Mouse (Mus musculus) CH12.LX (cell line): ENCODE measurements around the gene Stx1a. TPM values are rescaled to one million over a fixed set of nuclear protein-coding genes. Genes with fewer than 3 reads are reported as not detected.

Source experiments
- DNase-seq: peaks from one replicate; pipeline ENCODE4 v3.0.0-alpha.2; 2013; ENCODE audit errors: extremely low read depth
- H3K27ac ChIP-seq: 2 replicates; pipeline ENCODE4 v1.5.1; 2012; ENCODE audit warnings: low read depth, mild to moderate bottlenecking, control low read depth, moderate library complexity; ENCODE audit not compliant: insufficient read depth
- H3K27me3 ChIP-seq: replicated peaks from 2 replicates; pipeline ENCODE3; 2012; ENCODE audit warnings: inconsistent platforms
- H3K36me3 ChIP-seq, 2 experiments: replicated peaks in 1 of 2; 2 replicates each; pipeline versions ENCODE3 to v1.6.1; 2012; ENCODE audit warnings: inconsistent platforms in 1 of 2, low read length in 1 of 2, mild to moderate bottlenecking in 1 of 2, mixed read lengths in 1 of 2, moderate library complexity in 1 of 2; ENCODE audit not compliant: control insufficient read depth in 1 of 2, insufficient read depth in 1 of 2
- H3K4me1 ChIP-seq, 2 experiments: 2 replicates each; pipeline ENCODE4 v1.6.1; 2012; ENCODE audit warnings: inconsistent platforms in 1 of 2, moderate library complexity in 1 of 2; ENCODE audit not compliant: insufficient read depth in 2 of 2, control insufficient read depth in 1 of 2
- H3K4me2 ChIP-seq: 2 replicates; pipeline ENCODE4 v1.6.1; 2012; ENCODE audit warnings: low read depth, mild to moderate bottlenecking, control low read depth; ENCODE audit not compliant: poor library complexity, insufficient read depth, severe bottlenecking
- H3K4me3 ChIP-seq, 3 experiments: fragments of 150-350 bp in 1 of 3; sonication (generic) in 1 of 3; replicated peaks in 1 of 3; 2 replicates each; pipeline versions ENCODE3 to v1.5.1; 2011 to 2012; ENCODE audit warnings: low read depth in 2 of 3, low read length in 2 of 3, mild to moderate bottlenecking in 2 of 3, moderate library complexity in 2 of 3, control low read depth in 1 of 3, improper control_type of control experiment in 1 of 3, inconsistent platforms in 1 of 3, mixed read lengths in 1 of 3; ENCODE audit not compliant: poor library complexity in 1 of 3
- H3K79me2 ChIP-seq: replicated peaks from 2 replicates; pipeline ENCODE4 v1.6.1; 2012; ENCODE audit warnings: mild to moderate bottlenecking, moderate library complexity; ENCODE audit not compliant: control insufficient read depth, poor library complexity, insufficient read depth, severe bottlenecking; ENCODE audit errors: extremely low read depth
- H3K9ac ChIP-seq: 2 replicates; pipeline ENCODE4 v1.6.1; 2012; ENCODE audit warnings: low read depth, mild to moderate bottlenecking, control low read depth, moderate library complexity; ENCODE audit not compliant: insufficient read depth
- H3K9me3 ChIP-seq: replicated peaks from 2 replicates; pipeline ENCODE3; 2012; ENCODE audit warnings: low read length, inconsistent platforms, mixed read lengths
- BHLHE40 ChIP-seq: IDR thresholded peaks from 2 replicates; pipeline ENCODE4 v1.6.1; 2011; ENCODE audit warnings: mild to moderate bottlenecking, low read depth, low read length, improper control_type of control experiment
- CHD1 ChIP-seq: IDR thresholded peaks from 2 replicates; pipeline ENCODE4 v1.6.1; 2012; ENCODE audit warnings: low read depth, low read length, improper control_type of control experiment, inconsistent platforms
- CHD2 ChIP-seq: IDR thresholded peaks from 2 replicates; pipeline ENCODE4 v1.6.1; 2011; ENCODE audit warnings: low read length, improper control_type of control experiment
- ELF1 ChIP-seq: IDR thresholded peaks from 2 replicates; pipeline ENCODE4 v1.6.1; 2014; ENCODE audit warnings: low read depth, mild to moderate bottlenecking, inconsistent platforms, low read length, improper control_type of control experiment
- EP300 ChIP-seq: IDR thresholded peaks from 2 replicates; pipeline ENCODE4 v1.6.1; 2011; ENCODE audit warnings: low read length, improper control_type of control experiment
- GABPA ChIP-seq: IDR thresholded peaks from 2 replicates; pipeline ENCODE4 v1.6.1; 2012; ENCODE audit warnings: low read depth, low read length, improper control_type of control experiment, inconsistent platforms; ENCODE audit not compliant: insufficient replicate concordance
- IRF4 ChIP-seq: IDR thresholded peaks from 2 replicates; pipeline ENCODE4 v1.6.1; 2014; ENCODE audit warnings: low read depth, mild to moderate bottlenecking, inconsistent platforms, low read length, improper control_type of control experiment
- KAT2A ChIP-seq: IDR thresholded peaks from 2 replicates; pipeline ENCODE4 v1.6.1; 2012; ENCODE audit warnings: low read length, improper control_type of control experiment, inconsistent platforms; ENCODE audit not compliant: insufficient replicate concordance
- MAX ChIP-seq: IDR thresholded peaks from 2 replicates; pipeline ENCODE4 v1.6.1; 2011; ENCODE audit warnings: low read length, improper control_type of control experiment
- MEF2A ChIP-seq: IDR thresholded peaks from 2 replicates; pipeline ENCODE4 v1.6.1; 2014; ENCODE audit warnings: low read depth, mild to moderate bottlenecking, inconsistent platforms, low read length, improper control_type of control experiment, borderline replicate concordance
- MXI1 ChIP-seq: IDR thresholded peaks from 2 replicates; pipeline ENCODE4 v1.6.1; 2011; ENCODE audit warnings: mild to moderate bottlenecking, low read depth, low read length, improper control_type of control experiment
- MYC ChIP-seq: IDR thresholded peaks from 2 replicates; pipeline ENCODE4 v1.6.1; 2011; ENCODE audit warnings: low read depth, mild to moderate bottlenecking, improper control_type of control experiment, low read length
- NELFE ChIP-seq: IDR thresholded peaks from 2 replicates; pipeline ENCODE4 v1.6.1; 2011; ENCODE audit warnings: low read depth, low read length, improper control_type of control experiment
- NRF1 ChIP-seq: IDR thresholded peaks from 2 replicates; pipeline ENCODE4 v1.6.1; 2014; ENCODE audit warnings: low read depth, mild to moderate bottlenecking, inconsistent platforms, low read length, improper control_type of control experiment, moderate library complexity
- POLR2AphosphoS2 ChIP-seq: IDR thresholded peaks from 2 replicates; pipeline ENCODE4 v1.6.1; 2011; ENCODE audit warnings: low read depth, low read length, improper control_type of control experiment
- RAD21 ChIP-seq: IDR thresholded peaks from 2 replicates; pipeline ENCODE4 v1.6.1; 2011; ENCODE audit warnings: low read depth, mild to moderate bottlenecking, low read length, improper control_type of control experiment, moderate library complexity
- RCOR1 ChIP-seq: conservative IDR thresholded peaks from 2 replicates; pipeline ENCODE4 v1.6.1; 2012; ENCODE audit warnings: low read depth, mild to moderate bottlenecking, inconsistent platforms, low read length, improper control_type of control experiment
- SIN3A ChIP-seq: IDR thresholded peaks from 2 replicates; pipeline ENCODE4 v1.6.1; 2012; ENCODE audit warnings: low read length, improper control_type of control experiment, inconsistent platforms
- USF2 ChIP-seq: conservative IDR thresholded peaks from 2 replicates; pipeline ENCODE4 v1.6.1; 2011; ENCODE audit warnings: low read depth, low read length, improper control_type of control experiment
- ZC3H11A ChIP-seq: IDR thresholded peaks from 2 replicates; pipeline ENCODE4 v1.6.1; 2012; ENCODE audit warnings: low read depth, mild to moderate bottlenecking, inconsistent platforms, low read length, improper control_type of control experiment
- ZMIZ1 ChIP-seq: IDR thresholded peaks from 2 replicates; pipeline ENCODE4 v1.6.1; 2012; ENCODE audit warnings: low read depth, mild to moderate bottlenecking, inconsistent platforms, low read length, improper control_type of control experiment
- dilution Hi-C: fragments of 300-500 bp; cut with MboI; formaldehyde crosslinking; loops from 2 replicates; pipeline ENCODE4 v1.14.3; 2020; ENCODE audit warnings: low sequenced_read_pairs; ENCODE audit not compliant: extremely low pct_unique_long_range_greater_than_20kb, extremely low pct_ligation_motif_present
- in situ Hi-C: fragments of 300-500 bp; cut with MboI; formaldehyde crosslinking; loops from 3 replicates; pipeline ENCODE4 v1.14.3; 2019; ENCODE audit warnings: low sequenced_read_pairs, low pct_ligation_motif_present, low pct_unique_long_range_greater_than_20kb, mixed read lengths
- polyA plus RNA-seq: library from polyadenylated mRNA; unstranded; fragments of >175 nt; gene quantifications from 2 replicates; pipeline ENCODE4 v1.2.1, GENCODE M21; 2012; ENCODE audit warnings: low read depth; ENCODE audit not compliant: insufficient read length
- total RNA-seq, 2 experiments: library from RNA; depleted of rRNA; stranded (reverse); fragments of 300-350 nt in 1 of 2; fragments of >200 nt in 1 of 2; gene quantifications; 2 replicates each; pipeline ENCODE4 v1.2.3; 2012 to 2014

The Stx1a gene
- total and polyA plus RNA-seq, 3 experiments, result 1.1 to 3.0 (median 2.0) TPM

DNA sequence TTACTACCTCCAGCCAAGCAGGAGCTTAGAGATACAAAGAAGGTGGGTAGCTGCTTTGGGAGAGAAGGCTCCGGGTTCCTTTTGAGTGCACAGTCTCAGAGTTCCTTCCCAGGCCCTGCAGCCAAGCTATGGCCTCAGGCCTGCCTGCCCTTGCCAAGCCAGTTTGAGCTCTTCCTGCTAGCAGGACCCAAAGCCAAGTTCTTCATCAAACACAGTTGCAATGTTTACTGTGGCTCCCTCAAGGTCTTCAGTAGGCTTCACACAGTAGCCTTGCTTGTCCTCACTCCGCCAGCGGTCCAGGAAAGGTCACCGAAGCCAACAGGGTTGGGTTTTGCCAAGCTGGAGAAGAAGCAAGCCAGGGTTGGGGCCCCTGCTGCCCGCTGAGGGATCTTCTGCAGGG lies 30.7 kb upstream of the Stx1a start:
- no peak for DNase-seq
- no peak overlapping the region for H3K27ac ChIP-seq
- no peak overlapping the region for H3K4me2 ChIP-seq
- no peaks in the 10 kb centered on the region for H3K9me3 ChIP-seq
- H3K36me3 ChIP-seq, result no peaks in the 10 kb centered on the region
- dilution Hi-C loops, result no loop called here
- no peak for TF ChIP-seq POLR2AphosphoS2
- TF ChIP-seq MYC, result no peak
- TF ChIP-seq ZMIZ1, result no peak
- TF ChIP-seq GABPA, result no peak
- TF ChIP-seq KAT2A, result no peak
- TF ChIP-seq ELF1, result no peak
- no peak overlapping the region for H3K9ac ChIP-seq
- H3K4me3 ChIP-seq, result no peak overlapping the region
- in situ Hi-C loops, result no loop called here
- 0 out of 4 replicates have a peak, but pooled peaks cover 0 to 3% of the 10 kb centered on the region in 2 experiments for H3K4me1 ChIP-seq
- peaks cover 74% of the 10 kb centered on the region for H3K27me3 ChIP-seq
- no peaks in the 10 kb centered on the region for H3K79me2 ChIP-seq

DNA sequence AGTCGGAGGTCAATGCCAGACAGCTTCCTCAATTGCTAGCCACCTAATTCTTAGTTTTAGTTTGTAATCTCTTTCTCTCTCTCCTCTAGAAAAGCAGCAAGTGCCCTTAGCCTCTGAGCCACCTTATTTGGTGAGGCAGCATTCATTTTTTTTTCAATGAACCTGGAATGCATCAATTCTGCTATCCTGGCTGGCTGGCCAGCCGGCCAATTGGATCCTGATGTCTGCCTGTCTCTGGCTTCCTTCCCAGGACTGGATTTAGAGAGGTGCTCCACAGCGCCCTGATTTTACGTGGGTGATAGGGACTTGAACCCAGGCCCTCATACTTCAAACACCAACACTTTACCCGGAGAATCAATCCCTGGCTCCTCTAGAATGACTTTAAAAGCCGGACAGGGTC lies 24.9 kb upstream of the Stx1a start:
- Histone ChIP-seq H3K4me1 (peaks cover 4 to 8% of the 10 kb centered on the region in 2 experiments), H3K4me2 (no peak overlapping the region), H3K9me3 (no peaks in the 10 kb centered on the region), H3K27me3 (peaks cover 62% of the 10 kb centered on the region), H3K79me2 (no peaks in the 10 kb centered on the region), H3K4me3 (no peak overlapping the region), H3K36me3 (no peaks in the 10 kb centered on the region), H3K9ac (no peak overlapping the region), H3K27ac (no peak overlapping the region)
- no peak for TF ChIP-seq MXI1
- TF ChIP-seq USF2, result no peak
- TF ChIP-seq SIN3A, result no peak
- TF ChIP-seq MEF2A, result no peak
- TF ChIP-seq KAT2A, result no peak
- TF ChIP-seq POLR2AphosphoS2, result no peak
- TF ChIP-seq NRF1, result no peak
- TF ChIP-seq BHLHE40, result no peak
- no peak for TF ChIP-seq CHD1
- no peak for TF ChIP-seq NELFE
- TF ChIP-seq ZC3H11A, result no peak
- no peak for TF ChIP-seq IRF4
- no peak for TF ChIP-seq RAD21
- no peak for TF ChIP-seq EP300
- no peak for TF ChIP-seq ZMIZ1
- TF ChIP-seq MAX, result no peak
- no peak for TF ChIP-seq RCOR1
- no peak for TF ChIP-seq CHD2
- in situ Hi-C loops (no loop called here), dilution Hi-C loops (no loop called here)
- no peak for DNase-seq
